Mouse (Mus musculus): Measurements from ENCODE around the gene Rnf227. TPM values are rescaled to one million over a fixed set of nuclear protein-coding genes. Genes with fewer than 3 reads are reported as not detected.
A peak's percentile ranks its signal among the peaks of the same experiment; 100 is the strongest.

Rnf227 gene
- polyA plus RNA-seq, 1 experiment, result 2.1 TPM

DNA sequence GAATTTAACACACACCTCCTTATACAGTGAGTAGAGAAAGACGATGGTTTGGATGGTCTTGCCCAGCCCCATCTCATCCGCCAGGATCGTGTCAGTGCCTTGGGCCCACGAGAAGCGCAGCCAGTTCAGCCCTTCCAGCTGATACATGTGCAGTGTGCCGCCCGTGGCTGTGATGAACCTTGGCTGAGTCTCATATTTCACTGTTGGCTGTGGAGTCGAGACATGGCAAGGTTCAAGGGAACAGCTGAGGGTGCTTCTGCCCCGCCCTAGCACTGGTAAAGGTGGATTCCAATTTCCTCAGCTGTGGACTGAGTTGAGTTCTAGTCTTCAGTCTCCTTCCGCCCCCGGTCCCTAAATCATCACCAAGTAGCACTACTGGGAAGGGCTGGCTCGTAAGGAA, 17.4 kb downstream of the Rnf227 start:
- no peak for TF ChIP-seq CTCF (conservative IDR thresholded peaks at IDR 0.05; ENCODE audit: insufficient read depth, insufficient read length, low read depth, low read length)
- TF ChIP-seq POLR2A (IDR thresholded peaks at IDR 0.05; ENCODE audit: low read depth, low read length), result no peak
- whole genome bisulfite sequencing, result 74% methylated on average over 12 of the region's 12 CpGs

DNA sequence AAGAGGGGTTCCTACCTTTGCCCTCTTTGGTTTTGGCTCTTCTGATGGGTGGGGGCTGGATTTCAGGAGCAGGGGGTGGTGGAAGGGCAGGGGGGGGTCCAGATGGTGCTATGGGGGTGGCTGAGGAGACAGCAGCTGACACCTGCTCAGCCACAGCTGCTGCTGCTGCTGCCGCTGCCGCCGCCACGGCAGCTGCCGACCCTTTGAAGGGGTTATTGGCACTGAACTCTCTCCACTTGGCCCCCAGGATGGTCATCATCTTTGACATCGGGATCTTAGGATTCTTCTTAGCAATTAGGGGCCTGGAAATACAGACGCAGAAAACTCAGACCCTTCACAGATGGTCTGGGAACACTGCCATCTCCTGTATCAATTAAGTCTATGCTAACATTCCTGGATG, 21.8 kb downstream of the Rnf227 start:
- Histone ChIP-seq H3K4me3 (ENCODE audit: insufficient read depth, low read depth, low read length) (no peak overlapping the region), H3K36me3 (ENCODE audit: control insufficient read depth, insufficient read depth, low read length) (peaks cover 8% of the 10 kb centered on the region), H3K27ac (ENCODE audit: insufficient read depth, low read depth, low read length) (no peak overlapping the region), H3K27me3 (replicated peaks; ENCODE audit: control insufficient read depth, insufficient read depth, low read length) (no peaks in the 10 kb centered on the region), H3K4me1 (ENCODE audit: control insufficient read depth, insufficient read depth, low read length) (peaks cover 24% of the 10 kb centered on the region)
- 56% methylated on average over 7 of the region's 7 CpGs for WGBS
- no peak for TF ChIP-seq POLR2A (IDR thresholded peaks at IDR 0.05; ENCODE audit: low read depth, low read length)
- no peak for TF ChIP-seq CTCF (conservative IDR thresholded peaks at IDR 0.05; ENCODE audit: insufficient read depth, insufficient read length, low read depth, low read length)
- no peak for DNase-seq

More for the DNA sequence above, 17.4 kb downstream of the Rnf227 start:
- no peak overlapping the region for H3K4me3 ChIP-seq (ENCODE audit: insufficient read depth, low read depth, low read length)
- no peak overlapping the region for H3K27ac ChIP-seq (ENCODE audit: insufficient read depth, low read depth, low read length)
- no peaks in the 10 kb centered on the region for H3K27me3 ChIP-seq (replicated peaks; ENCODE audit: control insufficient read depth, insufficient read depth, low read length)
- no peaks in the 10 kb centered on the region; the same call in none of the 2 replicates for H3K4me1 ChIP-seq (ENCODE audit: control insufficient read depth, insufficient read depth, low read length)
- no peak for DNase-seq
- H3K36me3 ChIP-seq (ENCODE audit: control insufficient read depth, insufficient read depth, low read length), result peaks cover 12% of the 10 kb centered on the region

DNA sequence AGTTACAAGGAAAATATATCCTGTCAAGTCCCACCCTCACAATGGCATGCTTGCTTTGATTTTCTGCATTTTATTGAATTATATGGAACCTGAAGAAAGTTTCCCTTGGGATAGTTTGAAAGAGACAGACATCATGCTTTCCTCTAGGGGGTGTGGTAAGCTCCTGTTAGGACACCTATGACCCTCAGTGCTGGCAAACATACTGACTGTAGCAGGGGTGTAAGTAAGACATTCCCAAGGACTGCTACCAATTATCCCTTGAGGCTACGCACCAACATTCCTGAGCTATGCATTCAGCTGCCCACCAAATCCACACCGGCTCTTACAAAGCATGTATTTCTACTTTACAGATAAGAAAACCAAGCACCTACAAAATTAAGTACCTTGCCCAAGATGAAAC, 22.2 kb downstream of the Rnf227 start:
- Histone ChIP-seq H3K27ac (ENCODE audit: insufficient read depth, low read depth, low read length) (no peak overlapping the region), H3K4me1 (ENCODE audit: control insufficient read depth, insufficient read depth, low read length) (peaks cover 24% of the 10 kb centered on the region), H3K36me3 (ENCODE audit: control insufficient read depth, insufficient read depth, low read length) (peaks cover 8% of the 10 kb centered on the region), H3K4me3 (ENCODE audit: insufficient read depth, low read depth, low read length) (no peak overlapping the region), H3K27me3 (replicated peaks; ENCODE audit: control insufficient read depth, insufficient read depth, low read length) (no peaks in the 10 kb centered on the region)
- TF ChIP-seq CTCF (conservative IDR thresholded peaks at IDR 0.05; ENCODE audit: insufficient read depth, insufficient read length, low read depth, low read length), result no peak
- peak; percentile 44 for DNase-seq
- WGBS, result 62% methylated on average over 2 of the region's 2 CpGs

DNA sequence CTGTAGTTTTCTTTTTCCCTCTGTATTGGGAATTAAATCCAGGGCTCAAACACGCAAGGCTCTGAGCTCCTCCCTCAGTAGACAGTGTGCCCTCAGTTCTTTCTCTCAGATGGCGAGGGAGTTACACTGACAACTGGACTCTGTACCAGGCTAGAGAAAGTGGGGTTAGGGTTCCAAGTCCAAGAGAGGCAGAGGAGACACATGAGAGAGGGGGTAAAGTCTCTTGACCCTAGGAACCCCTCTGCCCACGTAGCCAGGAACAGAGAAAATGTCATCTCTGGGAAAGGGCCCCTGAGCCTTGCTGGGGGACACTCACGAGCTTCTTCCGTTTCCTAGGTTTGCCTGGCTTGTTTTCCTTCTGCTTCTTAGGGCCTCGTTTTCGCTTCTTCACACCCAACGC, 24.1 kb downstream of the Rnf227 start:
- Histone ChIP-seq H3K4me1 (ENCODE audit: control insufficient read depth, insufficient read depth, low read length) (peaks cover 28% of the 10 kb centered on the region), H3K4me3 (ENCODE audit: insufficient read depth, low read depth, low read length) (peak overlapping the region; percentile 25; the same call in 1 of the 2 replicates), H3K27ac (ENCODE audit: insufficient read depth, low read depth, low read length) (peak overlapping the region; percentile 76), H3K36me3 (ENCODE audit: control insufficient read depth, insufficient read depth, low read length) (peaks cover 5% of the 10 kb centered on the region; the same call in 1 of the 2 replicates), H3K27me3 (replicated peaks; ENCODE audit: control insufficient read depth, insufficient read depth, low read length) (no peaks in the 10 kb centered on the region)
- TF ChIP-seq CTCF (conservative IDR thresholded peaks at IDR 0.05; ENCODE audit: insufficient read depth, insufficient read length, low read depth, low read length) (0 out of 2 replicates have a peak, but pooled peaks have one; percentile 1), POLR2A (IDR thresholded peaks at IDR 0.05; ENCODE audit: low read depth, low read length) (no peak)
- peak; percentile 90 for DNase-seq
- WGBS, result 22% methylated on average over 8 of the region's 8 CpGs

DNA sequence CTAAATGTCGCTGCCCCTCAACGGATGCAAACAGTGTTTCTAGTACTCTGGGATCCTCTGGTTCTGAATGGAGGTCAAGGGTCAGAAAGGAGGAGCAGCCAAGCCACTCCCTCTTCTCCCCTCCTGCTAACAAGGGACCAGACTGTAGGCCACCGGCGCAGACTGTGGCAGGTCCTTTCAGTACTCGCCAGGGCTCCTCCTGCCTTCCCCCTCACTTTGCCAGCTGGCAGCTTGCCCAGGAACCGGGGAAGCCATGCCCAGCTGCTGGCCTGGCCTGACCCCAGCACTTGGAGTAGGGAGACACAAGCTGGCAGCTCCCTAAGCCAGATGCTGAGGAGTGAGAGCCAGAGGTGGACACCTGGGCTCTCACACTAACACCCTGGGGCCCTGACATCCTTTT, 24.6 kb downstream of the Rnf227 start:
- WGBS, result under 1% methylated on average over 6 of the region's 6 CpGs
- no peaks in the 10 kb centered on the region for H3K27me3 ChIP-seq (replicated peaks; ENCODE audit: control insufficient read depth, insufficient read depth, low read length)
- peak; percentile 99 for DNase-seq
- TF ChIP-seq POLR2A (IDR thresholded peaks at IDR 0.05; ENCODE audit: low read depth, low read length) (no peak), CTCF (conservative IDR thresholded peaks at IDR 0.05; ENCODE audit: insufficient read depth, insufficient read length, low read depth, low read length) (0 out of 2 replicates have a peak, but pooled peaks have one; percentile 0)
- H3K27ac ChIP-seq (ENCODE audit: insufficient read depth, low read depth, low read length), result peak overlapping the region; percentile 91
- no peak overlapping the region for H3K4me3 ChIP-seq (ENCODE audit: insufficient read depth, low read depth, low read length)
- peaks cover 5% of the 10 kb centered on the region; the same call in 1 of the 2 replicates for H3K36me3 ChIP-seq (ENCODE audit: control insufficient read depth, insufficient read depth, low read length)
- peaks cover 28% of the 10 kb centered on the region for H3K4me1 ChIP-seq (ENCODE audit: control insufficient read depth, insufficient read depth, low read length)

DNA sequence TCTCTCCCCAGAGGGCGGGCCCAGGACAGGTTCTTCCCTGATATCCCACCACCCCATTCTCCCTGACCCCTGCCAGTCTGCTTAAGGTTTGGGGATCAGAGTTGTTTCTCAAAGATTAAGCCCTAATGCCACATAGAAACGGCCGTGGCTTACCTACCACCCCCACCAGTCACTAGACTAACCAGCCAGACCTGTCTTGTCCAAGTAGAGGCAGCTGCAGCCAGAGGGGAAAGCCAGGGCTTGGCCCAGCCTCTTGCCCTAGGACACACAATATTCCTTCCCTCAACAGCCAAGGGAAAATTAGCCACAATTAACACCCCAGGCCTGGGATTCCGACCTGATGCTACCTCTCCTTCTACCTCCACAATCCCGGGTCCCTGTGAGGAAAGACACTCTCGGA, 25.5 kb downstream of the Rnf227 start:
- no peak for DNase-seq
- H3K4me1 ChIP-seq (ENCODE audit: control insufficient read depth, insufficient read depth, low read length), result peaks cover 28% of the 10 kb centered on the region

DNA sequence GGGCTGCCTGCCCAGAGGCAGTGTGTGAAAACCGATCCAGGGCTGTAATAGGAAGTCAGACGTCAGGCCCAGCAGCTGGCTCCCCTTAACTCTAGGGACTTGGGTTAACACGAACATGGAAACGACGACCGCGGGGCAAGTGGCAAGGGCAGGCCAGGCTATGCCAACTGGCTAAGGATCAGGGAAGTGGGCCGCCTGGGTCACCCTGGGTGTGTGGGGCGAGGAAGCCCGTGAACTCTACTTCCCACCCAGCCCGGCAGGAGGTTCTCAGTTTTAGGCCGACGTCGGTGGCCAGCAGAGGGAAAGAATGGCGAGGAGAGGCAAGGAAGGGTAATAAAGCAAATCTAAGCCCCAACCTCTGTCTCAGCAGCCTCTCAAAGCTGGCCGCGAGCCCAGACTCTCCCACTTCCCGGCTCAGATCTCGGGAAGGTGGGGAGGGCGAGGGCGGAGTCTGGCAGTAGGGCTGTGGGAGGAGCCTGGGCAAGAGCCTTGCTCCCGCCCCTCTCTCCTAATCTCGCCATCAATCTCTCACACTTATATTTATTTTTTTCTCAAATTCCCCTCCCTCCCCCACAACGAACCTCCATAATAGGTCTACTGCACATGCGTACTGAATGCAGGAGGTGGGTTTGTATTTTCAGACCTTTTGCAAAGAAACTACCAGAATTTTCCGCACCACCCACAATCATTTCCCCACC, 26.0 kb downstream of the Rnf227 start:
- whole genome bisulfite sequencing, result under 1% methylated on average over 26 of the region's 26 CpGs
- Histone ChIP-seq H3K36me3 (ENCODE audit: control insufficient read depth, insufficient read depth, low read length) (peaks cover 2% of the 10 kb centered on the region; the same call in 1 of the 2 replicates), H3K4me1 (ENCODE audit: control insufficient read depth, insufficient read depth, low read length) (peaks cover 28% of the 10 kb centered on the region), H3K4me3 (ENCODE audit: insufficient read depth, low read depth, low read length) (peak overlapping the region; percentile 19), H3K27me3 (replicated peaks; ENCODE audit: control insufficient read depth, insufficient read depth, low read length) (no peaks in the 10 kb centered on the region), H3K27ac (ENCODE audit: insufficient read depth, low read depth, low read length) (peak overlapping the region; percentile 91)
- DNase-seq, result peak; percentile 98
- TF ChIP-seq POLR2A (IDR thresholded peaks at IDR 0.05; ENCODE audit: low read depth, low read length), result peak; percentile 38
- TF ChIP-seq CTCF (conservative IDR thresholded peaks at IDR 0.05; ENCODE audit: insufficient read depth, insufficient read length, low read depth, low read length), result no peak

More for the DNA sequence above, 25.5 kb downstream of the Rnf227 start:
- WGBS, result 26% methylated on average over 6 of the region's 6 CpGs
- TF ChIP-seq CTCF (conservative IDR thresholded peaks at IDR 0.05; ENCODE audit: insufficient read depth, insufficient read length, low read depth, low read length) (no peak), POLR2A (IDR thresholded peaks at IDR 0.05; ENCODE audit: low read depth, low read length) (no peak)
- peak overlapping the region; percentile 19 for H3K4me3 ChIP-seq (ENCODE audit: insufficient read depth, low read depth, low read length)
- H3K36me3 ChIP-seq (ENCODE audit: control insufficient read depth, insufficient read depth, low read length), result peaks cover 3% of the 10 kb centered on the region; the same call in 1 of the 2 replicates
- H3K27ac ChIP-seq (ENCODE audit: insufficient read depth, low read depth, low read length), result peak overlapping the region; percentile 91
- H3K27me3 ChIP-seq (replicated peaks; ENCODE audit: control insufficient read depth, insufficient read depth, low read length), result no peaks in the 10 kb centered on the region
